Mouse (Mus musculus) bone marrow, adult 2 months (tissue): ENCODE results near the gene Crxos. TPM values are rescaled to one million over a fixed set of nuclear protein-coding genes. Genes with fewer than 3 reads are reported as not detected.

Source experiments
- H3K27ac ChIP-seq: fragments of 200-500 bp; 2 replicates; pipeline ENCODE4 v1.5.1; 2012; ENCODE audit warnings: low read depth, mild to moderate bottlenecking, control low read depth, inconsistent platforms, low read length; ENCODE audit not compliant: control insufficient read depth, poor library complexity, insufficient read depth
- H3K4me1 ChIP-seq: fragments of 200-500 bp; 2 replicates; pipeline ENCODE4 v1.6.1; 2011; ENCODE audit warnings: low read length; ENCODE audit not compliant: control insufficient read depth, insufficient read depth
- H3K4me3 ChIP-seq: fragments of 200-500 bp; replicated peaks from 2 replicates; pipeline ENCODE3; 2011; ENCODE audit warnings: mild to moderate bottlenecking, low read depth, low read length, control low read depth; ENCODE audit not compliant: control insufficient read depth
- CTCF ChIP-seq: fragments of 200-500 bp; IDR thresholded peaks from 2 replicates; pipeline ENCODE4 v1.5.1; 2011; ENCODE audit warnings: low read length, control low read depth; ENCODE audit not compliant: control insufficient read depth, insufficient read depth
- POLR2A ChIP-seq: fragments of 200-500 bp; IDR thresholded peaks from 2 replicates; pipeline ENCODE4 v1.6.1; 2011; ENCODE audit warnings: low read depth, mild to moderate bottlenecking, control low read depth, low read length, borderline replicate concordance; ENCODE audit not compliant: control insufficient read depth
- WGBS: fragments of 180-500 bp; shearing (Covaris S2); methylation state at CpG from one replicate; pipeline ENCODE4 v1.1.7; 2018; 5-methylcytosine and 5-hydroxymethylcytosine counted together
- polyA plus RNA-seq: library from polyadenylated mRNA; stranded (reverse); fragments of >200 nt; gene quantifications from 2 replicates; pipeline ENCODE4 v1.2.4, GENCODE M21; 2011; ENCODE audit warnings: low replicate concordance; ENCODE audit not compliant: missing spikeins, insufficient read depth, insufficient read length

The Crxos gene
- polyA plus RNA-seq, 1 experiment, result 1.4 TPM

DNA sequence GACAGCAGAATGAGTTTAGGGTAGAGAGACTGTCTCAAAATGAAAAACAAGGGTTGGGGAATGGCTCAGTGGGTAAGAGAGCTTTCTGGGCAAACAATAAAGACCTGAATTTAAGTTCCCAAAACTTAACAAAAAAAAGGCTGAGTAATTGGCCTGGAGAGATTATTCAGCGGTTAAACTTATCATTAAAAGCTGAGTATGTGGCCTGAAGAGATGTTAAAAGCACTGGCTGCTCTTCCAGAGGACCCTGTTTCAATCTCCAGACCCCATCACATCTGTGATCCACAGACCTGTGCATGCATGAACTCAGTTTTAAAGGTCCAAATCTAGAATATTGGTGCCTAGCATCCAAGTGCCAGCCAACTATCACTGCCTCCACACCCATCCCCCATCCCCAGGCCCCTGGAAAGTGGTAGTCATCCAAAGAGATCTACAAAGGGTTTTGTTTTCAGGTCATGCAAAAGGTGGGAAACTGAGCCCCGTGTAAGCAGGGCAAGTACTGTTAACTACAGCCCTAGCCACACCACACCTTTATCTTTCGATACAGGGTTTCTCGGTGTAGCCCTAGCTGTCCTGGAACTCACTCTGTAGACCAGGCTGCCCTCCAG, 65.3 kb downstream of the Crxos start:
- Histone ChIP-seq H3K4me1 (peaks cover 6% of the 10 kb centered on the region), H3K4me3 (no peak overlapping the region), H3K27ac (no peak overlapping the region)
- TF ChIP-seq CTCF (no peak), POLR2A (no peak)
- WGBS, result 41% methylated on average over 4 of the region's 4 CpGs

DNA sequence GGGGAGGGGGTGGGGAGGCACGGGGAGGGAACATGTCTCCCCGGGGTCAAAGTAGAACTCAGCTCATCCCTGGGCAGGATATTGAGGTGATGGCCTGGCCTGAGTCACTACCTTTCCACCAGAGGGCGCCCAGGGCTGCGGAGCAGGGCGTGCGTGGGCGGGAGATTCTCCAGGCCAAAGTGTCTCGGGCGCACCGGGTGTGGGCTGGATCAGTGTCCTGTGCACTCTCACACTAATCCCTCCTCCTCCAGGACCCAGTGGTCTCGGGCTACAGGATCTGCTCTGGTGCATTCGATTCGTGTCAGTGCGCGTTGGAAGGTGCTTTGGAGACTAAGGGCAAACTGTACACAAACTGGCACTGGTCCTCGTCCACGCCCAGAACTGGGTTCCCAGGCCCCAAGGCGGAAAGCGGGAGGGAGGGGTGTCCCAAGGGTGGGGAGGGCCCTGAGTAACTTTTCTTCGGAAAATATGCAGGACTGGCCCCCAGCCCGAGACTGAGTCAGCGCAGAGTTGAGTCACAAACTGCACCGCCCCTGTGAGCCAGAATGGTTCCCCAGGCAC, 66.0 kb downstream of the Crxos start:
- Histone ChIP-seq H3K4me1 (peaks cover 6% of the 10 kb centered on the region), H3K27ac (no peak overlapping the region), H3K4me3 (peak overlapping the region; percentile 35)
- 1% methylated on average over 23 of the region's 23 CpGs for WGBS
- TF ChIP-seq POLR2A, result no peak; the same call in 1 of the 2 replicates
- TF ChIP-seq CTCF, result peak; percentile 92

DNA sequence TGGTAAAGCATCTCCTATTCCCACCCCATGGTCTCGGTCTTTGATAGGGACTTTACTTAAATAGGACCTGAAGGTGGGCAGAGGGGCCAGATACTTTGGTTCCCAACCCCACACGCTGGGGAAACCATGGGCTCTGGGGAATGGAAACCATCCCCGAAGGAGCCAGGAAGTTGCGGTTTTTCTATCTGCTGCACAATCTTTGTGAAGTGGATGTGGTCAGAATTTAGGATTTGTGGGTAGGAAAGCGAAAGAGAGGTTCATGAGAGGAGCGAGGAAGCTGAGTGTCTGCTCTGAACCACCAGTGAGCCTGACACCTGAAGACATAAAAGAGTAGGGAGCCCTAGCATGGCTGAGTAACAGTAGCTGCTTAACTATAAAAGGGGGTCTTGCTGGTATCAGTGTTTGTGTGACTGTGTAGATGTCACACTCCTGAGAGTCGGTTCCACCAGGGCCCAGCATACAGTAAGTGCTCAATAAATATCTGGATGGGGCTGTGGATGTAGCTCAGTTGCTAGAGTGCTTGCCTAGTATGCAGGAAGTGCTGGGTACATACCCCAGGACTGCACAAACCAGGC, 66.9 kb downstream of the Crxos start:
- WGBS, result 10% methylated on average over 7 of the region's 7 CpGs
- Histone ChIP-seq H3K27ac (no peak overlapping the region), H3K4me1 (peaks cover 6% of the 10 kb centered on the region), H3K4me3 (no peak overlapping the region)
- TF ChIP-seq CTCF (no peak), POLR2A (no peak)

DNA sequence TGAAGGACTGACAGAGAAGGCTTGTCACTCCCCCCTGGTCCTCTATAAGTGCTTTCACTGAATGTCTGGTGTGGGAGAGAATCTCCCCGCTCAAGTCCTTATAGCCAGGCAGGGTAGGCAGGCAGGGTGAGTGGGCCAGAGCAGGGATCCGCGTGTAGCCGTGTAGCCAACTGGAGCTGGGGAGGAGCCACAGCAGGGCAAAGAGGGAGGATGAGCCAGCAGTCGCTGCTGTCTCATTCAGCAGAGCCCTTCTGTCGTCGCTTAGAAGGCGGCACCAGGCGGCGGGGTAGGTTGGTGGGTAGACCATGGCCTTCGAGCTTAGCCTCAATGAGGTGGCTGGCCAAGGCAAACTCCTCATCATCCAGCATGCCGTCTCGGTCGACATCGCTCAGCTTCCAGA, 67.6 kb downstream of the Crxos start:
- Histone ChIP-seq H3K4me1 (peaks cover 4% of the 10 kb centered on the region), H3K4me3 (no peak overlapping the region), H3K27ac (no peak overlapping the region)
- TF ChIP-seq CTCF (no peak), POLR2A (peak; percentile 29; the same call in 1 of the 2 replicates)
- 87% methylated on average over 15 of the region's 15 CpGs for WGBS

DNA sequence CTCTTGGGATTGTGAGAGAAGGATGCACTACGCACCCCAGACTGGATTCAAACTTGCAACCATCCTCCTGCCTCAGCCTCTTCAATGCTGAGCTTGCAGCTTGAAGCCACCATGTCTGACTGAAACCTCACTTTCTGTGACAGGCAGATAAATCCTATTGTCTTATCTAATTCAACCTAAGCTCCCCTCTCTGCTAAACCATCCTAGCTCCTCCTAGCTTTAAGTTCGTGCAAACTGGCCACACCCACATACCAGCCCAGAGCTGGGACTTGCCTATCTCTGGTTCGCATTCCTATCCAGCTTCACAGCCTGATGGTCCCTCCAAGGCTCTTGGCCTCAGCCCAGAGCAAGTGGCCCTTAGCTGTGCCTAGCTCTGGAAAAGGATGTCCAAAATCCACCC, 70.0 kb downstream of the Crxos start:
- 75% methylated on average over 3 of the region's 3 CpGs for WGBS
- no peak overlapping the region for H3K4me3 ChIP-seq
- H3K4me1 ChIP-seq, result peaks cover 4% of the 10 kb centered on the region
- TF ChIP-seq POLR2A, result no peak
- no peak for TF ChIP-seq CTCF
- H3K27ac ChIP-seq, result no peak overlapping the region

Other genes starting within 250 kb of the Crxos start
- 1.1 TPM in 1 of 2 replicates, not detected in the other for gene Obox3, start 242.7 kb upstream of the Crxos start, polyA plus RNA-seq
- not detected in 2 replicates for gene Obox5, start 132.5 kb upstream of the Crxos start, polyA plus RNA-seq
- not detected in 2 replicates for gene Obox6, start 42.9 kb upstream of the Crxos start, polyA plus RNA-seq
- not detected in 2 replicates for gene Crx, start 2.6 kb upstream of the Crxos start, polyA plus RNA-seq
- gene Selenow, start 39.8 kb downstream of the Crxos start, polyA plus RNA-seq, result 159 and 175 TPM in 2 replicates
- 96.9 and 171 TPM in 2 replicates for gene Nop53, start 63.5 kb downstream of the Crxos start, polyA plus RNA-seq
- 4.9 and 7.8 TPM in 2 replicates for gene Ehd2, start 85.0 kb downstream of the Crxos start, polyA plus RNA-seq
- 16.7 and 27.9 TPM in 2 replicates for gene Bicra, start 165.3 kb downstream of the Crxos start, polyA plus RNA-seq
- not detected in 2 replicates for gene Zfp541, start 179.2 kb downstream of the Crxos start, polyA plus RNA-seq
- 90.4 and 126 TPM in 2 replicates for gene Napa, start 215.8 kb downstream of the Crxos start, polyA plus RNA-seq
- gene Kptn, start 237.3 kb downstream of the Crxos start, polyA plus RNA-seq, result 7.5 and 10.5 TPM in 2 replicates
- not detected in 2 replicates for gene Slc8a2, start 247.2 kb downstream of the Crxos start, polyA plus RNA-seq